Mouse (Mus musculus) hindlimb bud, embryonic 11.5 days (tissue): ENCODE results near the gene Ms4a4b.
"Not testable (repeated sequence)": the region's sequence is repeated elsewhere in the genome, so short reads cannot be mapped to it uniquely, and the experiment has no call there.

Experiments used
- DNase-seq: peaks from one replicate; pipeline ENCODE4 v3.0.0-alpha.2; 2012; ENCODE audit warnings: low read depth, low spot score; ENCODE audit errors: extremely low spot score

Ms4a4b gene

GRCm38 (mm10) chr19:11443338-11443737 lies at the start of gene Ms4a4b:
Ms4a4b (plus strand) TSS chr19:11443553.
- DNase-seq: no peak

GRCm38 (mm10) chr19:11395769-11396168 lies 47.6 kb upstream of the Ms4a4b start:
- DNase-seq: no peak

GRCm38 (mm10) chr19:11404527-11404926 lies 38.8 kb upstream of the Ms4a4b start, which contains the start of gene Ms4a4c:
Ms4a4c (plus strand) TSS chr19:11404770.
- no peak for DNase-seq

- no peak for DNase-seq
Observed at GRCm38 (mm10) chr19:11407428-11407827, 35.9 kb upstream of the Ms4a4b start.

GRCm38 (mm10) chr19:11408591-11408990 lies 34.8 kb upstream of the Ms4a4b start:
- no peak for DNase-seq

- DNase-seq: no peak
Observed at GRCm38 (mm10) chr19:11411640-11412039, 31.7 kb upstream of the Ms4a4b start.

- no peak for DNase-seq
Observed at GRCm38 (mm10) chr19:11414084-11414483, 29.3 kb upstream of the Ms4a4b start.

- no peak for DNase-seq
Observed at GRCm38 (mm10) chr19:11415581-11415980, 27.8 kb upstream of the Ms4a4b start.

- DNase-seq: not testable (repeated sequence)
Observed at GRCm38 (mm10) chr19:11418865-11419264, 24.5 kb upstream of the Ms4a4b start.

- DNase-seq: not testable (repeated sequence)
Observed at GRCm38 (mm10) chr19:11431209-11431608, 12.1 kb upstream of the Ms4a4b start.

GRCm38 (mm10) chr19:11435058-11435834 lies 8.1 kb upstream of the Ms4a4b start:
- no peak for DNase-seq

GRCm38 (mm10) chr19:11443964-11444363 lies 611 bp downstream of the Ms4a4b start:
- DNase-seq: no peak

- DNase-seq: no peak
Observed at GRCm38 (mm10) chr19:11447238-11447637, 3.9 kb downstream of the Ms4a4b start.

- not testable (repeated sequence) for DNase-seq
Observed at GRCm38 (mm10) chr19:11459041-11459440, 15.7 kb downstream of the Ms4a4b start.

GRCm38 (mm10) chr19:11464795-11465194 lies 21.4 kb downstream of the Ms4a4b start:
- DNase-seq: not testable (repeated sequence)

GRCm38 (mm10) chr19:11466471-11466870 lies 23.1 kb downstream of the Ms4a4b start:
- no peak for DNase-seq

GRCm38 (mm10) chr19:11468361-11468760 lies 25.0 kb downstream of the Ms4a4b start:
- not testable (repeated sequence) for DNase-seq

- DNase-seq: not testable (repeated sequence)
Observed at GRCm38 (mm10) chr19:11469215-11469614, 25.9 kb downstream of the Ms4a4b start, which contains the start of gene Ms4a6c. Ms4a6c (plus strand) TSS chr19:11469366.

GRCm38 (mm10) chr19:11479714-11480113 lies 36.4 kb downstream of the Ms4a4b start:
- no peak for DNase-seq

- DNase-seq: no peak
Observed at GRCm38 (mm10) chr19:11482684-11483083, 39.3 kb downstream of the Ms4a4b start.

GRCm38 (mm10) chr19:11483941-11484340 lies 40.6 kb downstream of the Ms4a4b start:
- DNase-seq: no peak

- no peak for DNase-seq
Observed at GRCm38 (mm10) chr19:11484388-11484787, 41.0 kb downstream of the Ms4a4b start.

- DNase-seq: no peak
Observed at GRCm38 (mm10) chr19:11485266-11485665, 41.9 kb downstream of the Ms4a4b start.
